Mouse (Mus musculus) A20 (cell line): ENCODE data around the gene Prss35.

Source experiments
- DNase-seq: peaks from one replicate; pipeline ENCODE4 v3.0.0-alpha.2; 2011; ENCODE audit warnings: low read depth, low spot score

The Prss35 gene

DNA sequence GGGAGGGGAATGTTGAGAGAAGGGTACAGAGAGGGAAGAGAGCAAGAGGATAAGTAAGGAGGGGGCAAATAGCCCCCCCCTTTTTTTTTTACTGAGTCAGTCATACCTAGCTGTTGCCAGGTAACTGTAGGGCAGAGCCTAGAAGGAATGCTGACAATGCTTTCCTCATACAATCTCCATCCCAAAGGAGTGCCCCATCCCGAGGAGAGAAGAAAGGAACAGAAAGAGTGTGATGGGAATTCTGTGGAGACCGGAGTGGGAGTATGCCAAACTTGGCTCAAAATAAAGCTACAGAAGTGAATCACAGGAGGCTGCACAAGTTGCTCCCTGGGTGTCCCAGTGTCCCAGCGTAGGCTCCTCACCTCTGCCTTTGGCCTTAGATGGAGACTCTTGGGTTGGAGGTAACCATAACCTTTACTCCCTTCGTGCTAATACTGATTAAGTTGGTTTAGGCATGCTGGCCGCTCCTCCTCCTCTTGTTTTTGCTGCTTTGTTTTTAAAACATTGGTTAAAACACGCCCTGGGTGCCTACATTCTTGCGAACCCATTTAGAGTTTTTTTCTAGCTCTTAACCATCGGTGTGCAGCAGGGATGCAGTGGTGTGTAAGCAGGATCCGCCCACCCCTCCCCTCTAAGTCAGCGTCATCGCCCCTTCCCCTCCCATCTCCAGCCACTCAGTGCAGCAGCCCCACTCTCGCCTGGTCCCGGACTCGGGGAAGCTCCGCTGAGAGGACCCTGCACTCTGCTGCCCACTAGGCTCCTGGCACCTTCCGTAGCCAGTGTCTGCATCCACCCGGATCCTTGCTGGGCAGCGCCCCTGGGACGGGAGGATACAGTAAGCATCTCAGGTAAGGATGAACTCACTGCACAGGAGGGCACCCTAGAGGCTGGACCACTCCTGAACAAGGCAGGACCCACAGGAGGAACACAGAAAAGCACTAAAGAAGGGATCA lies at the start of gene Prss35:
Gene Prss35, plus strand, starts transcription at position 691 of the 953 bp plus-strand sequence.
- no peak for DNase-seq

GRCm38 (mm10) chr9:86693935-86694334 lies 49.5 kb upstream of the Prss35 start:
- DNase-seq: no peak

GRCm38 (mm10) chr9:86694644-86695043 lies 48.8 kb upstream of the Prss35 start:
- DNase-seq: no peak

DNA sequence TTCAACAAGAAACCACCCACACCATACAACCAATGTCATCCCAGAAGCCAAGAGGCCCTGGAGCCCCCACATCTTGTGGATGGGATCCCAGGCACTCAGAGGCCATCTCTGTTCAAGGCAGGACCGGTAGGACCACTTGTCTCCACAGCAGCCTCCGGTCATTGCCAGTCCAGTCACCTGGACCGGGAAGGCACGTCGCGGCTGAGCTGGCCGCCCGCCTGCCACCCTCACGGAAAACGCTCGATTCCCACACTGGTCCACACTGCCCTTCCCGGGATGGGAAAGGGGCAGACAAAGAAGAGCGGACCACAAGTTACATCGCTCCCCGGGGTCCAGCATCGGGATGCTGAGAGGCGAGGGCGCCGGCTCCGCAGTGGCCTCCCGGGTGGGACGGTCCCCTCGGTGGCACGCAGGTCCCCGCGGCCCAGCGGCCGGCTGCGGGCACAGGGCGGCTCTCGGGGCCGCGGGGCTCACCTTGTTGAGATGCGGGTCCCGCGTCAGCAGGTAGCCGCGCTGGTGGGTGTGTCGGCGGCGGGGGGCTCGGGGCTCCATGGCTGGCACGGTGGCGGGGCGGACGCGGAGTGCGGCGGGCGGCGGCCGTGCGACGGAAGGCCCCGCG lies 48.1 kb upstream of the Prss35 start:
- no peak for DNase-seq

GRCm38 (mm10) chr9:86695818-86696261 lies 47.6 kb upstream of the Prss35 start, which contains the start of gene Me1:
Me1 (minus strand) TSS chr9:86695953.
- DNase-seq: no peak

- DNase-seq: no peak
These were observed 42.2 kb upstream of the Prss35 start for GRCm38 (mm10) chr9:86701264-86701663.

GRCm38 (mm10) chr9:86701844-86702243 lies 41.6 kb upstream of the Prss35 start:
- DNase-seq: no peak

DNA sequence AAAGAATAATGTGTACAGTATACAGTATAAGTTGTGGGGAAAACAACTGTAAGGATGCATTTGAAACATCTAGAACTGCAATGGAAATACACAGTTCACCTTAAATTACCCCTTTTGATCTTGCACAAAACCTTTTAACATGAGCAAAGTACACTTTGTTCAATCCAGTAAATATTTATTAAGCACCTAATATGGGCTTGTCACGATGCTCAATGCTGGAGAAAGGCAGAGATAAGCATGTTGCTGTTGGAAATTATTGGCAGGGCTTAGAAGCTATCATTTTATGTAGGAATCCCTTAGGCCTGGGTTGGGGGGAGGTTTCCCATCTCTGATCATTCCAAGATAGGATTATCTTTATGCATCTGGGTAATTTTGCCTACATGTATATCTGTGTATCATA lies 36.0 kb upstream of the Prss35 start:
- DNase-seq: no peak

- no peak for DNase-seq
These were observed 34.5 kb upstream of the Prss35 start for GRCm38 (mm10) chr9:86708921-86709320.

DNA sequence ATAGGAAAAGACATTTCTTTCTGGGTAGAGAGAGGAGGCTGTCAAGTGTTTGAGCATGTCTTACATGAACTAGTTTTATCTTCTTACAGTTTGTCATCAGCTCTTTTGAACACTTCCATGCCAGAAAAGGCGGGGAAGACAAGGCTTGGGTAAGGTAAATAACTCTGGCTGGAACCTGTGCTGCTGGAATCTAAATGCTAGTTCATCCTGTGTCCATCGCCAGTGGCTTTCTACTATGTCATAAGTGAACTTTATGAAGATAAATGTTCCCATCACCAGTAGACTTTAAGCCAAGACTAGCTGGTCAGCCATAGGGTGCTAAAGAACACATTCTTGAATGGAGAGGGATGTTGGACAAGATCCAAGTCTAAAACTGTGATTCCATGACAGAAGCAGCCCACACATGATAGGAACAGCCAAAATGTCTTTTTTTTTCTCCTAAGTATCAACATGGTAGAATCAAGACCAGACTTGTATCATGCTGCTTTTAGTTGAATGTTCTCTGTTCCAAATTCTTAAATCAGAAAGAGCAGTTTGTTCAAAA lies 33.3 kb upstream of the Prss35 start:
- no peak for DNase-seq

- DNase-seq: no peak
These were observed 30.8 kb upstream of the Prss35 start for GRCm38 (mm10) chr9:86712648-86713047.

GRCm38 (mm10) chr9:86714089-86714488 lies 29.4 kb upstream of the Prss35 start:
- no peak for DNase-seq

DNA sequence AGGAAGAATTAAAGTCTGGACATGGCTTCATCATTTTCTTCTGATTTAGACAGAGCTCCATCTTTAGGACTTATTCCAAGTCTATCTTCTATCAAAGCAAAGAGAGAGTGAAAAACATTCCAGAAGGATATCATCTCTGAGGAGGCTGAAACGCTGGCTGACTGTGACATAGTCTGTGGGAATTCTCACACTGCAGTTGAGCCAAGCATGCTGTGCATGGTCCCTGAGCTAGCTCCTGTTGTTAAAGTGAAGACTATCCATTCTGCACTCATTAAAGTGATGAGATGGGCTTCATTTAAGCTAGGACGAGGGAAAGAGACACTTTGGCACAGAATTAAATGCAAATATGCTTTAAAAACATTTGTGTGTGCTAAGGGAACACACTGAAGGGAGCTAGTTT lies 26.9 kb upstream of the Prss35 start:
- no peak for DNase-seq

GRCm38 (mm10) chr9:86717119-86717518 lies 26.3 kb upstream of the Prss35 start:
- DNase-seq: no peak

- no peak for DNase-seq
These were observed 23.2 kb upstream of the Prss35 start for GRCm38 (mm10) chr9:86720227-86720626.

DNA sequence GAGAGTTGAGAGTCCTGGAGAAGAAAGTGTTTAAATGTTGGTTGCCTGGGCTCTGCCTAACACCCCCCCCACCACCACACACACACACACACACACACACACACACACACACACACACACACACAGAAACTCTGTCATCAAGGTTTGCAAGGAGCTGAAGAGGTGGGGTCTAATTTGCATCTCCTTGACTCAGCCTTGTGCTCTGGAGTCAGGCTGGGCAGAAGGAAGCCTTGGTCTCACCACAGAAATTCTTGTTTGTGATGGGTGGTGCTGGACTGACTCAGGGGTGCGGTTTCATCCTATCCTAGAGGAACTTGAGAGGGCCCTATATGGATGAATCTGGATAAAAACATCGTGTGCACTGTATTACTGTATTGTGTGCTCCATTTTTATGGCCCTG lies 22.7 kb upstream of the Prss35 start:
- no peak for DNase-seq

DNA sequence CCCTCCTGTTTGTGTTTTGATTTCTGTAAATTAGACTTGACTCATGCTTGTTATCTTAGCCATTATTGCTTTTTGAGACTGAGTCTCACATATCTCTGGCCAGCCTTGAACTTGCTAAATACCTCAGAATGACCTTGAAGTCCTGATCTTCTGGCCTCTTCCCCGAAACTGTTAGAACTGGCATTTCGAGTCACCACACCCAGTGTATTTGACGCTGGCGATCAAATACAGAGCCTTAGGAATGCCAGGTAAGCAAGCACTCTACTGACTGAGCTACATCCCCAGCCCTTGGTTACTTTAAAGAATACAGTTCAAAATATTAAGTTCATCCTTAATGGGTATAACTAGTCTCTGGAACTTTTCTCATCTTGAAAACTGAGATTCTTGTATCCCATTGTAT lies 18.4 kb upstream of the Prss35 start:
- DNase-seq: no peak

DNA sequence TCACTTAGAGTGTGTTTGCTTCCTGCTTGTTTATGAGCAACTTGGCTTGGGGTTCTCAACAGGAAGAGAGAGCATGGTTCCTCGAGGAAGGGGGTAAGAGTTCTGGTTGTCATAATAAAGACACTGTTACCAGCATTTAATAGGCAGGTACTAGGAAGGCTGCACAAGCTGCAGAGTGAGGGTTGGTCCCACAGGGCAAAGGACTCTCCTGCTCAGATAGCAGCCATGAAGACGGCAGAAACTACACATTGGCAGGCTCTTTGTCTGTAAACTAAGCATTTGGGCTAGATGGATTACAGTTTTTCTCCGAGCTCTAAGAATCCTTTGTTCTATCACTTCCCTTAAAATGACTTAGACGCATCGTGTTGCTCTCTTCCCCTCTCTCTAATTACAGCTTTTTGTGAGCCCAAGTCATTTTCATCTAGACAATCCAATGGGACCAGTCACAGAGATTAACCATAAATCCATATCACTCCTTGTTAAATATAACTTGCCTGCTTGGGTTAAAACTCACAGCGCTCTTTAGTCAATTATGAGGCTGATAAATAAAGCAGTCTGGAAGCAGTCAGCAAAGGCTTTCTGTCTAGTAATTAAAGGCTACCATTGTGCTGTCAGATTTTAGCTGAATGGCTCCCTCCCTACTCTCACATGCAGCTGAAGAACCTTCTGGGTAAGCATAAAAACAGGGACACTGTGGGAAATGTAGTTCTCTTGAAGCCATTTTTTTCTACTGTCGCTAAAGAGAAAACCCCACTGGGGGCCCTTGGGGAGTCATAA lies 17.7 kb upstream of the Prss35 start:
- no peak for DNase-seq

DNA sequence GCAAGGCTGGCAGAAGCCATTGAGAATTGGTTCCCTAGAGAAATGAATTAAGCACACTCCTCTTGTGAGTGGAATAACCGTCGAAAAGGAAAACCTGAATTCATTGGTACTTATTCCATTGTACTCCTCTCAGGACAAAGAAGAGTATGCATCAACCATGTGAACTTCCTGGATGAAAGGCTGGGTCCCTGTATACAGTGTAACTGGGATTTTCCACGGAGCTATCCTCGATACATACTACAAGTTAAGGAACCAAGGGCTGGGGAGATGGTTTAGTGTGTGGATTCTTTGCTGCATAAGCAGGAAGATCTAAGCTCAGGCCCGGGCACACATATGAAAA lies 17.1 kb upstream of the Prss35 start:
- DNase-seq: no peak

DNA sequence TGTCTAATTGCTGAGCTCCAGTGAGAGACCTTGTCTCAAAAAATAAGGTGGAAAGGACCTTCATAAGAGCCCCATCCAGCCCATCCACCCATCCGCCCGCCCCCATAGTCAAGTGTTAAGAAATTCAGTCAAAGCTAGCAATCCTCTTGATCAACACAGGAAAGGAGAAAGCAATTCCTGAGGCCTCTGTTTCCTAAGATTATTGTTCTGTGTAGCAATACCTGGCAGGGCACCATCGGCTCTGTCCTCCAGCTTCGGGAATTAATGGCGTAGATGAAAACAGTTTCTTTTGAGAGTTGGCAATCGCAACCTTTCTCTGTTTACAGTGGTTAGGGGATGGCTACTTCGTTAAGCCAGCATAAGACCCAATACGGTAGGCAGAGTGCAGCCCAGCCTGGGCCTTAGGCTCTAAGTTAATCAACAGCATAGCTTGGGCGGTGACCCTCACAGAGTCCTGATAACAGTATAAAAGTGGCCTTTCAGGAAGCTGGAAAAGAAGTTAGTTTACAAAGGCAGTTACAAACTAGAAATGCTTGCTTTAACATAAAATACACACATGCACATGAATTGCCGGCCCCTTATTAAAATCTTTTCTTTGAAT lies 15.1 kb upstream of the Prss35 start:
- no peak for DNase-seq

DNA sequence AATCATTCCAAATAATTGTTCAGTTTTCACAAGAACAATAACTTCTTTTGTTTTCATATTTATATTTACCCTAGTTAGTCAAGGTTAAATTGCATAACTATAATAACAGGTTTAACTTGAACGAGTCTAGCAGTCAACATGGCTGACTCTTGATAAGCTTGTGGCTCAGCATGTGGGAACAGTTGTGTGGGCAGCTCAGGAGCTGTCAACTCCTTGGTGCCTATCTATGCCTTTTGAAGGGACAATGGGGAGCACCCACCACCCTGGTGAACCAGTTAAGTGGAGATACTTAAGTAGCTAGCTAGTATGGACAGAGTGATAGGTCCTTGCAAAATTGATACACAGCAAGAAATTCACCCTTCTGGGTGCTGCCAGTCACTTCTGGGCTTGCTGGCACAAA lies 14.4 kb upstream of the Prss35 start:
- no peak for DNase-seq

DNA sequence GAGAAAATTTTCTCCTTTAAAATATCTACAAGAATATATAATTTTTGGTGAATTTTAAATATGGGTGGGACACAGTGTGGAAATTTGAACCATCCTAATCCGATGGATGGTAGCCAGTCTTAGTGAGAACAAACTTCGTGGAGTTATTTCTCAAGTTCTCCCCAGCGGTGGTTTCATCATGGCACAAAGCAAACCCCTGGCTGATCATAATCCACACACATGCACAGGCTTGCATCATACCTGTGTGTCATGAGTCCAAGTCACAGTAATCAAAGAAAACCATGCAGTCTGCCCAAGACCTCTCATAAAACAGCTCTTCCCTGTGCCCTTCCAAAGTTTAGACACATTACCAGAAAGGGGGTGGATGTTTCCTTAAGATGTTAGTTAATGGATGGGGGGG lies 13.6 kb upstream of the Prss35 start:
- DNase-seq: no peak
